Comparison of ENCODE assay signal across 35 mouse cellular contexts in genomic region chr1:120504046-120504710, GRCm38 (mm10). TPM values are rescaled to one million over a fixed set of nuclear protein-coding genes. Genes with fewer than 3 reads are reported as not detected.
DNase-seq lines count a peak whose midpoint lies in the region; ATAC-seq and TF ChIP-seq lines count a peak whose summit lies in the region.
"Had no signal": no experiment of that assay in that cellular context is flagged by ENCODE, and none has a peak within 500 bp of the region (broad histone marks: within the 10 kb centered on the region; RNA-seq: fewer than 3 reads in every experiment).

No protein-coding gene starts in this region.

- in situ Hi-C loops in CH12.LX (cut with MboI; ENCODE audit: low pct_ligation_motif_present, low pct_unique_long_range_greater_than_20kb, low sequenced_read_pairs): no loop called here

- H3K4me2 ChIP-seq in midbrain, postnatal 0 days (ENCODE audit: low read depth, low read length, poor library complexity, severe bottlenecking): no peak overlapping the region
- H3K4me2 ChIP-seq in midbrain, embryonic 15.5 days: no peak overlapping the region
- H3K4me2 ChIP-seq in CH12.LX (ENCODE audit: insufficient read depth, low read depth, poor library complexity, severe bottlenecking): no peak overlapping the region
- H3K4me2 ChIP-seq in forebrain, embryonic 12.5 days: no peak overlapping the region
- H3K4me2 ChIP-seq: hindbrain, embryonic 13.5 days; liver, embryonic 12.5 days; midbrain, embryonic 12.5 days had no signal

- dilution Hi-C loops in CH12.LX (cut with MboI; ENCODE audit: extremely low pct_ligation_motif_present, extremely low pct_unique_long_range_greater_than_20kb, low sequenced_read_pairs): no loop called here

- WGBS in midbrain, postnatal 0 days: 70% methylated on average over 6 of the region's 6 CpGs
- WGBS in midbrain, embryonic 15.5 days: 64% methylated on average over 6 of the region's 6 CpGs
- 56% methylated on average over 6 of the region's 6 CpGs for WGBS in forebrain, embryonic 12.5 days

- peak; percentile 74 to 78 for DNase-seq in cerebellum, postnatal 14 days
- DNase-seq in cerebellum, adult 8-10 months: no peak
- DNase-seq in midbrain, postnatal 0 days (ENCODE audit: low spot score): peak; percentile 19
- DNase-seq in CH12.LX (ENCODE audit: extremely low read depth): peak; percentile 34
- DNase-seq in layer of hippocampus, postnatal 14 days (ENCODE audit: low spot score in 2 of 2): no peak
- DNase-seq: adrenal gland, postnatal 10 days; gastrocnemius, postnatal 25 days; heart, adult 11 months; heart, postnatal 36 days; kidney, adult 9 months; kidney, postnatal 14 days; liver, postnatal 0 days; lung, postnatal 36 days; right cerebral cortex, postnatal 25 days; thymus, postnatal 4 days had no signal

- no peaks in the 10 kb centered on the region for H3K4me1 ChIP-seq in midbrain, postnatal 0 days (ENCODE audit: insufficient read depth, low read length)
- H3K4me1 ChIP-seq in midbrain, embryonic 15.5 days: no peaks in the 10 kb centered on the region
- peaks cover 8 to 78% of the 10 kb centered on the region in 2 experiments for H3K4me1 ChIP-seq in CH12.LX (ENCODE audit: control insufficient read depth in 1 of 2, insufficient read depth in 2 of 2)
- H3K4me1 ChIP-seq in forebrain, embryonic 12.5 days: no peaks in the 10 kb centered on the region
- H3K4me1 ChIP-seq: heart, embryonic 10.5 days; hindbrain, embryonic 13.5 days; liver, embryonic 12.5 days; megakaryocyte, embryonic 14.5 days; midbrain, embryonic 12.5 days had no signal

- H3K27me3 ChIP-seq in midbrain, postnatal 0 days (ENCODE audit: insufficient read depth, low read length): no peaks in the 10 kb centered on the region
- H3K27me3 ChIP-seq in midbrain, embryonic 15.5 days (replicated peaks): no peaks in the 10 kb centered on the region
- no peaks in the 10 kb centered on the region for H3K27me3 ChIP-seq in CH12.LX (replicated peaks)
- H3K27me3 ChIP-seq in forebrain, embryonic 12.5 days: no peaks in the 10 kb centered on the region
- H3K27me3 ChIP-seq: hindbrain, embryonic 13.5 days; liver, embryonic 12.5 days; midbrain, embryonic 12.5 days had no signal

- no peaks in the 10 kb centered on the region for H3K9me3 ChIP-seq in midbrain, postnatal 0 days (ENCODE audit: low read length)
- H3K9me3 ChIP-seq in midbrain, embryonic 15.5 days: no peaks in the 10 kb centered on the region
- H3K9me3 ChIP-seq in CH12.LX (replicated peaks; ENCODE audit: low read length): no peaks in the 10 kb centered on the region
- no peaks in the 10 kb centered on the region for H3K9me3 ChIP-seq in forebrain, embryonic 12.5 days
- H3K9me3 ChIP-seq: heart, embryonic 10.5 days; hindbrain, embryonic 13.5 days; liver, embryonic 12.5 days; megakaryocyte, embryonic 14.5 days; midbrain, embryonic 12.5 days had no signal

- H3K9ac ChIP-seq in midbrain, postnatal 0 days (replicated peaks; ENCODE audit: low read length, poor library complexity, severe bottlenecking): no peak overlapping the region
- no peak overlapping the region for H3K9ac ChIP-seq in midbrain, embryonic 15.5 days
- H3K9ac ChIP-seq in CH12.LX (ENCODE audit: insufficient read depth, low read depth): no peak overlapping the region
- no peak overlapping the region for H3K9ac ChIP-seq in forebrain, embryonic 12.5 days
- H3K9ac ChIP-seq: hindbrain, embryonic 13.5 days; liver, embryonic 12.5 days; liver, postnatal 0 days; midbrain, embryonic 12.5 days had no signal

- TF ChIP-seq EP300 in CH12.LX (IDR thresholded peaks at IDR 0.05; ENCODE audit: low read length): 0 out of 2 replicates have a peak, but pooled peaks have one; percentile 25

- TF ChIP-seq RAD21 in CH12.LX (IDR thresholded peaks at IDR 0.05; ENCODE audit: low read depth, low read length): no peak

- H3K27ac ChIP-seq in midbrain, postnatal 0 days (ENCODE audit: low read depth, low read length): no peak overlapping the region
- H3K27ac ChIP-seq in midbrain, embryonic 15.5 days: no peak overlapping the region
- no peak overlapping the region for H3K27ac ChIP-seq in CH12.LX (ENCODE audit: insufficient read depth, low read depth)
- no peak overlapping the region for H3K27ac ChIP-seq in forebrain, embryonic 12.5 days
- H3K27ac ChIP-seq: heart, embryonic 10.5 days; hindbrain, embryonic 13.5 days; liver, embryonic 12.5 days; midbrain, embryonic 12.5 days had no signal

- ATAC-seq in midbrain, postnatal 0 days (ENCODE audit: low FRiP score): no peak
- no peak for ATAC-seq in midbrain, embryonic 15.5 days (replicated peaks)
- ATAC-seq in forebrain, embryonic 12.5 days (ENCODE audit: low FRiP score): no peak
- ATAC-seq: forebrain, embryonic 14.5 days; intestine, postnatal 0 days; liver, embryonic 12.5 days; liver, postnatal 0 days; Patski had no signal

- no peaks in the 10 kb centered on the region for H3K79me2 ChIP-seq in CH12.LX (replicated peaks; ENCODE audit: control insufficient read depth, extremely low read depth, insufficient read depth, poor library complexity, severe bottlenecking)

- H3K4me3 ChIP-seq in midbrain, postnatal 0 days (ENCODE audit: low read depth, low read length): no peak overlapping the region
- H3K4me3 ChIP-seq in midbrain, embryonic 15.5 days: no peak overlapping the region
- H3K4me3 ChIP-seq in CH12.LX (replicated peaks in 1 of 3; ENCODE audit: low read depth in 2 of 3, low read length in 2 of 3, poor library complexity in 1 of 3): no peak overlapping the region
- no peak overlapping the region for H3K4me3 ChIP-seq in forebrain, embryonic 12.5 days (replicated peaks)
- H3K4me3 ChIP-seq: heart, embryonic 10.5 days; hindbrain, embryonic 13.5 days; liver, embryonic 12.5 days; megakaryocyte, embryonic 14.5 days; midbrain, embryonic 12.5 days had no signal

- TF ChIP-seq CTCF in midbrain, postnatal 0 days (IDR thresholded peaks at IDR 0.05): no peak
- TF ChIP-seq CTCF in CH12.LX (conservative IDR thresholded peaks at IDR 0.05 in 1 of 2, IDR thresholded peaks at IDR 0.05 in 1 of 2; ENCODE audit: low read depth in 2 of 2, low read length in 2 of 2): no peak

- no peak for TF ChIP-seq POLR2A in CH12.LX (IDR thresholded peaks at IDR 0.05; ENCODE audit: low read depth, low read length)

- no peaks in the 10 kb centered on the region for H3K36me3 ChIP-seq in midbrain, postnatal 0 days (ENCODE audit: insufficient read depth, low read length)
- H3K36me3 ChIP-seq in midbrain, embryonic 15.5 days (replicated peaks): no peaks in the 10 kb centered on the region
- no peaks in the 10 kb centered on the region for H3K36me3 ChIP-seq in CH12.LX (replicated peaks in 1 of 2; ENCODE audit: control insufficient read depth in 1 of 2, insufficient read depth in 1 of 2, low read length in 1 of 2)
- no peaks in the 10 kb centered on the region for H3K36me3 ChIP-seq in forebrain, embryonic 12.5 days (replicated peaks)
- H3K36me3 ChIP-seq: G1E; heart, embryonic 10.5 days; hindbrain, embryonic 13.5 days; liver, embryonic 12.5 days; midbrain, embryonic 12.5 days had no signal

TF ChIP-seq in CH12.LX, 34 proteins besides CTCF, POLR2A, EP300 and RAD21:
- TF ChIP-seq ZMIZ1 (IDR thresholded peaks at IDR 0.05; ENCODE audit: low read depth, low read length): no peak
- peak; percentile 65 for TF ChIP-seq BHLHE40 (IDR thresholded peaks at IDR 0.05; ENCODE audit: low read depth, low read length)
- TF ChIP-seq ETS1 (conservative IDR thresholded peaks at IDR 0.05; ENCODE audit: low read depth, low read length): peak; percentile 56
- no peak for TF ChIP-seq USF1 (IDR thresholded peaks at IDR 0.05; ENCODE audit: low read depth, low read length)

RNA-seq across cellular contexts. Expression of gene Marco, which starts 0.6 kb away (rescaled TPM):
- total RNA-seq in midbrain, postnatal 0 days (2014; rRNA removed): 0.11 TPM in 1 of 2 replicates, not detected in the other
- polyA plus RNA-seq in midbrain, postnatal 0 days (2015; fragmentation: Nextera tagmentation; extraction: Ambion mirVana): not detected in 2 replicates
- polyA plus RNA-seq in midbrain, embryonic 15.5 days (2015; fragmentation: Nextera tagmentation; extraction: Ambion mirVana): 0.18 and 0.23 TPM in 2 replicates
- total RNA-seq in CH12.LX (2012; rRNA removed) (0.17 and 0.76 TPM in 2 replicates), CH12.LX (2014; rRNA removed) (0.15 and 0.19 TPM in 2 replicates)
- polyA plus RNA-seq in CH12.LX (2012; ENCODE audit: insufficient read length, low read depth): 0.59 and 0.79 TPM in 2 replicates
- total RNA-seq in layer of hippocampus, postnatal 14 days (2021): not detected
- polyA plus RNA-seq in forebrain, embryonic 12.5 days (2016; fragmentation: Nextera tagmentation; extraction: Ambion mirVana): 0.13 TPM in 1 of 2 replicates, not detected in the other
- total RNA-seq: gastrocnemius, adult 18-20 months; layer of hippocampus, adult 18-20 months; layer of hippocampus, postnatal 10 days; left cerebral cortex, adult 8-10 months; left cerebral cortex, postnatal 36 days; monocyte, adult 5-6 weeks had no signal
- polyA plus RNA-seq: C2C12; forebrain, embryonic 14.5 days; G1E; heart, embryonic 10.5 days; midbrain, embryonic 12.5 days; neural tube, embryonic 14.5 days; Patski; testis, adult 2 months had no signal

Comparison
In these comparisons a context has a peak if more than half of its experiments do, and no peak if none do; other contexts are left out.
1. DNase-seq: peak in cerebellum, postnatal 14 days (2 of 2), midbrain, postnatal 0 days (single experiment) and CH12.LX (single experiment); none in cerebellum, adult 8-10 months (single experiment) and layer of hippocampus, postnatal 14 days (0 of 2).